Mouse (Mus musculus) adrenal gland, adult 8-10 months (tissue): ENCODE results near the gene Dgkh. TPM values are rescaled to one million over a fixed set of nuclear protein-coding genes. Genes with fewer than 3 reads are reported as not detected.

Source experiments
- DNase-seq: peaks from one replicate; pipeline ENCODE4 v3.0.0; 2022
- total RNA-seq, 4 experiments: library from RNA; stranded (reverse); gene quantifications; 2 replicates each; pipeline ENCODE4 v1.2.4; 2022

The Dgkh gene
- total RNA-seq, 4 experiments from 2014 or later = 5.9 to 18.9 (median 10.0) TPM

DNA sequence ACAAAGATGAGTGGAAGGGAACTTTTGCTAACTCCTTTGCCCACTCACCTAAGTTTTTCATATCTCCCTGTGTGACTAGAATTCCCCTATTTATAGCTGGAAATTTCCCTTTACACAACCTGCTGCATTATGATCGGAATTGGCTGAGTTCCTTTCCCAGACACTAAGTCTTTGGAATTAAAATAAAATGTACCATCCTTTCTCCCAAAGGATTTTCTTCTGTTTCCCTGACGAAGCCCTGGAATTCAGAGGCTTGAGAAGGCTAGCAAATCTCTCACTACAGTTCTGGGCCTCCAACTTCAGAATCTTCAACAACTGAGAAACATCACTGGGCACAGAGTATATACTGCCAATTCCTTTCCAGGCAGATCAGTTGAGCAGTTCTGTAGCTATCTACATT is 197.2 kb downstream of the Dgkh start:
- DNase-seq = no peak

DNA sequence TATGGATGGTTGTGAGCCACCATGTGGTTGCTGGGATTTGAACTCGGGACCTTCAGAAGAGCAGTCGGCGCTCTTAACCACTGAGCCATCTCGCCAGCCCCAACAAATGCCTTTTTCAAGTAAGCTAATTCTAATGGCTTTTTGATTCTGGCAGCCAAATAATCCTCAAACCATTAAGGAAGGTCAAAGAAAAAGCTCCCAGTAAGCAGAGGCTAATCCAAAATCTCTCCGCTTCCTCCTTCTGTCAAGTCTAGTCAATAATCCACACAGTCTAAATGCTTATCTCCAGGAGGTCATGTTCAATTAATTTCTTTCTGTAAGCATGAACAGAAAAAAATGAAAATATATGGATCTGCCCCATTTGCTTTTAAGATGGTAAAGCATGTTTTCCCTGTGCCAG is 197.9 kb downstream of the Dgkh start:
- no peak for DNase-seq

DNA sequence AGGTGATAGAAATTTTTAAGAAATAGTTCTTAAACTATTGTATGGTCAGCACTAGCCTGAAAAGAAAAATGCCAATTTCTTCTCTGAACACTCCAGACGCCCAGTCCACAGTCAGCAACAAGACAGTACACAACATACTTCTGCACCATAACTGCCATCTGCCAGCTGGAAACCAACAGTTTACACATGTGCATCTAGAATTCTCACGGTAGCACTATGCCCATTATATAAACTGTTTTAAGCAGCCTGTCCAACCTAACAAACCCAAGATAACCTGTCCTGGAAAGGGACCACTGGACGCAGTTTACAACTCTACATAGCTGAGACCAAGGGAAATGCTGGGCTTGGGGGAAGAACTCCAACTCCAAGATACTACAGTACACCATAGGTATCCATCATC is 198.9 kb downstream of the Dgkh start:
- no peak for DNase-seq

DNA sequence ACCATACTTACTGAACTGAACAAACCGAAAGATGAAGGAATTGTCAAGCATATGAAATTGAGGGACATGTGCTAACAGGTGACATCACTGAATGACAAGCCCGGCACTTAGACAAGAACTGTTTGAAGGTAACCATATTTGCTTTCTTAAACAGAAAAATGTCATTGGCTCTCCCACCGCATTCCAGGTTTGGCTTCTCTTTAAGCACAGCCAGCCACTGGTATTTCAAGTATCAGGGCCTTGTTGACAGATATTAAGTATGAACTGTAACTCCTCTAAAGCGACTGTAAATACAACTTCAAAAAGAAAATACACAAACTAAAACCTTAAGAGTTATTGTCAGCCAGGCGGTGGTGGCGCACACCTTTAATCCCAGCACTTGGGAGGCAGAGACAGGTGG is 200.2 kb downstream of the Dgkh start:
- DNase-seq = no peak

DNA sequence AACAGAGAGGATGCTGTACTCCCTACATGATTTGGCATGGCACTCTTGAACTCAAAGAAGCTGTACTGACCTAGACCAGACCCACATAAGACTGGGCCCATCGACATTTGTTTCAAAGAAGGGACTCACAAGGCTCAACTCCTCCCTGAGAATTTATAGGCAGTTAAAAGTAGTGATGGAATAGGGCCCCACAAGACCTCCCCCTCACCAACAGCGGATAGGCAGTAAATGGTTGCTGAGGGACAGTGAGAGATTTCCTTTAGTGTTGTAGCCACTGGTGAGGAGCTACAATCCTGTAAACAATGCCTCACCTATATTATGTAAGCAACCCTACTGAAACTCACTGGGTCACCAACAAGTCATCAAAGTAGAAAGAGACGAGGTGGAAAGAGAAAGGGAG is 202.3 kb downstream of the Dgkh start:
- no peak for DNase-seq

DNA sequence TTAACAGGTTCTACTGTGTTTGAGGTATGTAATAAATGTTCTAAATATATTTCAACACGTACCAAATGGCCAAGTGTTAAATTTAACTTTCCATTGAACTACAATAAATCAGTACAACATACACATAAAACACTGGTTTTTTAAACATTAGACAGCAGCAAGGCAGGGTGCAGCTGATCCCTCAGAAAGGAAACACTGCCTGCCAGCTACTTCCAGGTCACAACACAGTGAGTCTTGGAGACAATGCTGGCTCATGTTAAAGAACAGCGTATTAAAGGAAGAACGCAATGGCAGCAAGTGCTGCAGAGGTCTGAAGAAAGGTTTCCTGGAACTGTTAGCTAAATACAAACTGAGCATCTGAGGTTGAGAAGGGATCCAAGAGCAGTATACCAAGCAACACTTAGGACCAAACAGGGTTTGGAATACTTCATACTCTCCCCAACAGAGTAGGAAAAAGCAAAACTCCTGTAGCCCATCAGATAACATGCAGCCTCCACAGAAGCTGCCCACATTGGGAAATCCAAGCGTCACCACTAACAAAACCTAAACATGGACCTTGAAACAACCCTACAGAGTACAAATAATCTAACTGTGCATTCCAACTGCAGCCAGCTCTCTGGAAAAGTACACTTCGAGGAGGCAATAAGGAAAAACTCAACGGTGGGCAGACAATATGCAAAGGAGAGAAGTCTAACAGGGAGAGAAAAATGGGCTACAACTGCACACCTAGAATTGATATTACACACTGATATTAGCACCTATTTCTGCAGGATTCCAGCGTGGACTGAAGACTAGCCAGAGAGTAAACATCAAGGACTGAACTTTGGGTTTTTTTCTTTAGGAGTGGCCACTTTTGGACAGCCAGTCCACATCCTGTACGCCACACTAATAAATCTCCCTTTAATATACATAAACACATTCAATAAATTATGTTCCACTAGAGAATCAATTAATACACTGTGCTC is 203.8 kb downstream of the Dgkh start:
- DNase-seq = no peak

DNA sequence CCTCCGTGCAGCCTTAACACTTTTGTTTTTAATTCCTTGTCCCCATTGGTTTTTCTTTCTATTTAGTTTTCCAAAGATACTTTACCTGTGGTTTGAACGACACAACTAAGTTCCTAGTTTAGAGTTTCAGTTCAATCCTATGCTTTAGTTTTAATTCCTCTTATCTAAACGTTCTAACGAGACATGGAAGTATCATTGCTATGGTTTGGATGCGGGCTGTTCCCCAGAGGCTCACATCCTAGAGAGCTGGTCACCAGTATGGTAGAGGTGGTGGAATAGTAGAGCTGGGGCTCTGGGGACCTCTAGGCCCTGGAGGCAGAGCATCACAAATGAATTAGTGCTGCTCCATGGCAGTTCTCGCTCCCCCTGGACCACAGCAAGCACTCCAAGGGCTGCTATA is 205.7 kb downstream of the Dgkh start:
- no peak for DNase-seq

DNA sequence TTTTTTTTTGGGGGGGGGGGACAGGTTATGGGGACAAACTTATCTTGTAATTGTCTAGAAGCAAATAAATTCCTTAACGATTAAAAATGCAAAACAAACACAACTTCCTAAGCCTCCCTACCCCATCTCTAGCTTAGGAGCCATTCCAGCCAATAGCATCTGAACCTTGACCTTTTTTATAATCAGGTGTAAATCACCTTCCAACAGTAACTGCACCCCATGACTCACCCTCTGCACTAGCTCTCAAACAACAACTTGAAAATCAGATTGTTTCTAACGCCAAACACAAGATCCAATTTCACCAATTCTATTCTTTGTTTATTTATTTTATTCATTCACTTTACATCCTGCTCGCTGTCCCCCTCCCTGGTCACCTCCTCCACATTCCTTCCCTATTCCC is 206.1 kb downstream of the Dgkh start:
- no peak for DNase-seq

DNA sequence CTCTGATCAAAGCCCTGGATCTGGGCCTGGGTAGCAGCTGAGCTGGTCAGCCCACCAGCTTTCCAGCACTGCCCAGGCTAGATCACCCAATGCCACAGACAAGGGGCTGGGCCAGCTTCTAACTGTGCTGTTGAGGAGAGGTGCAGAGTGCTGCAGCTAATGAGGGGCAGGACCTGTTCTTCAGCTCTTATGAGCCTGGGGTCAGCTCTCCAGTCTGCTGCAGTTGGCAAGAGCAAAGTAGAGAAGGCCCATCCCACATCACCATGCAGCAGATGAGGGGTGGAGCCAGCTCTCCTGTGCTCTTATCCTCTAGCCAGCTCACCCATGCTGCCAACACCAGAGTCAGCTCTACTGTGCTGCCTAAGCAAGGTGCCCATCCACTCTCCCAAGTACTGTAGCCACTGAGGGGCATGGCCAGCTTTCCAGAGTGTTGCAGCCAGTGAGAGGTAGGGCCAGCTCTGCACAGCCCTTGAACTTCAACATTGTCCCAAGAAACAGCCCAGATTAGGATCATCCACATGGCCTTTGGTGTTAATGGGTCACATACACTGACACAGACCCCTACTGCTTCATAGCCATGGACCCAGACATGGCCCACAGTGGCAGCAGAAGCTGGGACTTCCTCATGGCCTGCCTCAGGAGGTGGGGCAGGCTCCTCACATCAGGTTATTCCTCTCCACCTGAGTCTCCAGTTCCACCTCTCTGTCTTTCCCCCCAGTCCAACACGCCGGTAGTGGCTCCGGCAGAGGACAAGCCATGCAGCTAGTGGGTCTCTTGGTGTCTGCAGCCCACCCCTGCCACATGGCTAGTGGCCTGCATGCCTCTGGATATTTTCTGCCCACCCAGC is 206.7 kb downstream of the Dgkh start:
- DNase-seq = no peak

DNA sequence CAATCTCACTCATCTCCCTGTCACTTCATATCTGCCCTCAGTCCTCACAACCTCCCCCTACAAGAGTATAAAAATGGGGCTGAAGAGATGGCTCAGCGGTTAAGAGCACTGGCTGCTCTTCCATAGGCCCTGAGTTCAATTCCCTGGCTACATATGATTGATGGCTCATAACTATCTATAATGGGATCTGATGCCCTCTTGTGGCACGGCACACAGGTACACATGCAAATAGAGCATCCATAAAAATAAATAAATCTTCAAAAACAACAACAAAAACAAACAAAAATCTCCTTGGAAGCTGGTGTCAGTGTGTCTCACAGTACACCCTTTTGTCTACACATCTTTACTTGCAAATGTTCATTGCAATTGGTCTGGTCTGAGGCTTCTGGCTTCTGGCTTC is 207.5 kb downstream of the Dgkh start:
- no peak for DNase-seq

DNA sequence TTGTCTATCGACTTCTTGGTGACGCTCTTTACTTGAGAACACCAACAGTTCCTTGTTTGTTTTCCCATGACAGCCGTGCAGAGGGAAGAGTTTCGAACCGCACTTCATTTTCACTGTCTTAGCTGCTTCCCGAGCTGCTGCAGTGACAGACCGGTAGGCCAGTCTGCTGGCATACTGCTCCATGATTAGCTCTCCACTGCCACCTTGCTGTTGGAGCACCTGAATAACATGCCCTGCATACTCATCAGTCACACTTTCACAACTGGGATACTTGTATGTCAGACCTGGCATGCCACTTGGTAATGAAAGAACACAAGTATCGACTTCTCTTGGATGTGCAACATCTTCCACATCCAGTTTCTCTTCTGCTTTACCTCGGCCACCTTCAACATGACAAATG is 221.9 kb downstream of the Dgkh start:
- DNase-seq = no peak

DNA sequence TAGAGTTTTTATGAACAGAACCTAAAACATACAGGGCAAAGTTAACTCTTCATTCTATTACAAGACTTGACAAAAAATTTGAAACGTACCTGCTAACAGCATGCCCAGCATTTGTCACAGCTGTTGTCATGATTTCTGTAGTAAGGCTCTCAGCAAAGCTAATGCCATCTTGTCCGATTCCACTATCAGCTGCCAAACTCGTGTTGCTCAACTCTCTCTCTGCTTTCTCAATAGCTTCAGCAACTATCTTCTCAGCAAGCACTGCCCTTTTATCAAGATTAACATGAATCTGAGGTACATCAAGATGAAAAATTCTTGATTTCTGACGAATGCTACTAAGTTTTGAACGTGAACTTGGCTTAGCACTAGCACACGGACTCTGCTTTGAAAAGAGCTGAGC is 222.8 kb downstream of the Dgkh start:
- peak; percentile 19 for DNase-seq

Other genes starting within 250 kb of the Dgkh start
- gene Akap11, start 196.0 kb downstream of the Dgkh start, total RNA-seq = 10 to 100 TPM; 53.8 to 63.1 (median 59.4) TPM
- 100 to 1,000 TPM; 165 to 179 (median 171) TPM for gene Vwa8, start 116.3 kb upstream of the Dgkh start, total RNA-seq